Mouse (Mus musculus): ENCODE measurements around the gene Entpd2.

DNA sequence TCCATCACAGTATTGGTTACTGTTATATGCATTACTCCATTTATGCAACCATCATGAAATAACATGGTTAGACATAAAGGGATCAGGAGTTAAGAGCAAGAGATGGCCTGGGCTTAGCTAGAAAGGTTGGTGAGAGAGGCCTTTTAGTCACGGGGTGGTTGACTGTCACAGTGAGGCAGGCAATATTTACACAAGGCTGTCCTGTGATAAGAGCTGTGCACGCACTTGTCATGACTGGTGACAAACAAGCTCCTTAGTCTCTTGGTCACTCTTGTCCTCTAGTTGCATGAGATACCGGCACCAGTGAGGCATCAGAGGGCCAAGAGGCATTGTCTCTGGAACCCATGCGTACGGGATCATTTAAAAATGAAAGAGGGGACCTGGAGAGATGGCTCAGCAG lies 11.2 kb upstream of the Entpd2 start:
- TF ChIP-seq CHD2 (IDR thresholded peaks at IDR 0.05; ENCODE audit: low read depth, low read length) (no peak), HCFC1 (IDR thresholded peaks at IDR 0.05; ENCODE audit: borderline replicate concordance, insufficient read depth, low read length) (no peak), MAFK (IDR thresholded peaks at IDR 0.05; ENCODE audit: insufficient read depth, low read depth, low read length) (no peak)

All from ES-E14 (cell line).